Mouse (Mus musculus) kidney, postnatal 36 days (tissue): ENCODE data around the gene Grik2.
"Not testable (repeated sequence)": the region's sequence is repeated elsewhere in the genome, so short reads cannot be mapped to it uniquely, and the experiment has no call there.

Experiments
- DNase-seq, 2 experiments: peaks; one replicate each; pipeline ENCODE4 v3.0.0; 2021 to 2022; ENCODE audit warnings: mixed read lengths in 2 of 2

The Grik2 gene

GRCm38 (mm10) chr10:49647116-49647515 is 141.4 kb downstream of the Grik2 start:
- no peak for DNase-seq

DNA sequence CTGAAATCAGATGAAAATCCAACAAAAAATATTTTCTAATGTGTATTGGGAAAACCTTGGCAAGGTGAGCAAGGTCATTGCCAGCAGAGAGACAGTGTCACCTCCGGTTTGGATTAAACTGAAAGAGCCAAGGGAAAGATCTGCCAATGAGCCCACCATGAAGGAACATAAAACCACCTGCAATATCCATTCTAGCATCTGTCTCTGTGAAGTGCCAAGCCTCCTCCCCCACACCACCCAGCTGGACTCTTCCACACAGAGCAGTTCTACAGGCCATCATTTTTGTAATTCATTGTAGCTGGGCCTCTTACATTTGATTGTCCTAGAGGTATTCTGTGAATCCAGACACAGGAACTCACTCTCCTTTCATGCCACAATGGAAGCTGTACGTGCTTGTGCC is 148.7 kb downstream of the Grik2 start:
- no peak for DNase-seq

DNA sequence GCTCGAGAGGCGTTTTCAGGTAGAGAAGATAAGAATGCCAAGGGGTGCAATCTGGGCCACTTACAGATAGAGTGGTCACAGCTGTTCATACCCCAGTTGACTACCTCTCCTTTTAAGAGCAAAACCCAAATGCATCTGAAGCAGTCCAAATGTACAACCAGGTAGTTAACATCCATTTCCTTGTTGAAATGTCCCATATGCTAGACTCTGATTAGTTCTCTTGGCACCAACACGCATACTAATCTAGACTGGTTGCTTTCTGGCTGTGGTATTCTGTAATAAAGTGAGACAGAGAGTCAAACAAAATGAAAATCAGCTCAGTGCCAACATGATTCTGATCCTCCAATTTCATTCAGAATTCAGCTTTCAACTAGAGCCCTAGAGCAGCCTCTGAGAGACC is 164.6 kb downstream of the Grik2 start:
- DNase-seq, result no peak

GRCm38 (mm10) chr10:49597652-49598051 is 190.9 kb downstream of the Grik2 start:
- DNase-seq, result no peak

GRCm38 (mm10) chr10:49573514-49573913 is 215.1 kb downstream of the Grik2 start:
- DNase-seq, result no peak

DNA sequence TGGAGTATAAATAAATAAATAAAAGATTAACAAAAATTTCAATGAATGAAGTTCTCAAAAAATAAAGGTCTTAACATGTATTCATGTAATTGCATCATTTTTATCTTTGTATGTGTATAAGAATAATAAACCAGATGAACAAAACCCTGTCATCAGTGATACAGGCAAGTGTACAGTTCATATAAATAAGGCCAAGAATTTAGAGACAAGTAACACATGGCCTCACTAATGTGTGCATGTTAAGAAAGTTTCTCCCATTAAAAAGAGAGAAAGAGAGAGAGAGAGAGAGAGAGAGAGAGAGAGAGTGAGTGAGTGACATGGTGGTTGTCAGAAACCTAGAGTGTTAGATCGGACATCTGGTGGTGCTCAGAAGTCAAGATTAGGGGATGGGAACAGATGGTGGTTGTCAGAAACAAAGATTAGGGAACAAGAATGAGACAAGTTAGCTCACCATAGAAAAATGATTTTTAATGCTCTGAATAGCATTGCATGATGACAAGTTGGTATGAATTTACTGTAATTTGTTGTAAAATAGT is 228.6 kb downstream of the Grik2 start:
- DNase-seq, result no peak

DNA sequence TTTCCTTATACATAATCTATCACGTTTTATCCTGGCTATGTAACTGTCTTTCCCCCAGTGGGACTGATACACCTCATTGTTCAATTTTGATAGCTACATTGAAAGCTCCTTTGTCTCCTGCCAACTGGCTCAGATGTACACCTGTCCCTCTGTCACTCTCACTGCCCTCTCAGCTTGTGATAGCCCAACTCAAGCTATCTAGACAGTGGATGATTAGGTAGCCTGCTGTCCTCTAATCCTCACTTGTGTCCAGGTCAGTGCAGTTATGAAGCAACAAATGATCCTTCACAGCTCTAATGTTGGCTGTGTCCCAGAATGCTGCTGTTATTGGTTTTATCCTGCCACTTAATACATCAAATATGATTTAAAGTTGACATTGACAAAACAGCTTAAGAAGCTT is 246.3 kb downstream of the Grik2 start:
- no peak for DNase-seq

DNA sequence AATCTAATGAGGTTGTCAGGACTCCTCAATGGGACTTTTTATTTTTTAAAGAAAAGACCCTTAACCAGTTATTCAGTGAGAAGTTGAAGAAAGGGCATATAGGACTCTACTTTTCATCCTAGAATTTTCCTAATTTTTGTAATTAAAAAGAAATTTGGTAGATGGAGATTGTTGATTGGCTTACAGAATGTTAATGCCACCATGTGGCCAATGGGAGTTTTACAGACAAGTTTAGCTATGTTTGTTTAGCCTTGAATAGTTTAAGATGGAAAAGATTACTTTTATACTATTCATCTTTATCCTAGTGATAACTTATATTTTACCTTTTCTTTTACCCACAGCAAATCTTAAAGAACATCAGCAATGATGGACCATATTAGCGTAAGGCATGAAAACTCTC is 268.8 kb downstream of the Grik2 start:
- no peak for DNase-seq

GRCm38 (mm10) chr10:49500628-49501027 is 287.9 kb downstream of the Grik2 start:
- no peak for DNase-seq

DNA sequence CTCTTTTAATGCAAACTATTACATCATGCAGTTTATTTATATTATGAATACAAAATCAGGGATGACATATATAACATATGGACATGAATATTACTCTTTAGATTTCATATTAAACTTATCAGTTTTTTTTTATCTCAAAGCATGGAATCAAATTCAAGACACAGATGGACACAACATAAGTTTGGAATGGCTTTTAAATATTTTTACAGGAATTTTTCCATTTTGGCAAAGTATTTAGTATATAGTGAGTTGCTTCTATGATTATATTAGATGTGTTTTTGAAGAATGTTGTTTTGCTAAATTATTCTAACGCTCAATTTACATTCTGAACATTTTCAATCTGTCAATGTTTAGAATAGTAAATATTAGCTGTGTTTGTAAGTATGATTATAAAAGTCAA is 291.3 kb downstream of the Grik2 start:
- DNase-seq, result no peak

GRCm38 (mm10) chr10:49481439-49481838 is 307.1 kb downstream of the Grik2 start:
- DNase-seq, result peak in 1 of 2 experiments; percentile 2

- DNase-seq, result no peak
These were observed 308.3 kb downstream of the Grik2 start for GRCm38 (mm10) chr10:49480085-49480749.

DNA sequence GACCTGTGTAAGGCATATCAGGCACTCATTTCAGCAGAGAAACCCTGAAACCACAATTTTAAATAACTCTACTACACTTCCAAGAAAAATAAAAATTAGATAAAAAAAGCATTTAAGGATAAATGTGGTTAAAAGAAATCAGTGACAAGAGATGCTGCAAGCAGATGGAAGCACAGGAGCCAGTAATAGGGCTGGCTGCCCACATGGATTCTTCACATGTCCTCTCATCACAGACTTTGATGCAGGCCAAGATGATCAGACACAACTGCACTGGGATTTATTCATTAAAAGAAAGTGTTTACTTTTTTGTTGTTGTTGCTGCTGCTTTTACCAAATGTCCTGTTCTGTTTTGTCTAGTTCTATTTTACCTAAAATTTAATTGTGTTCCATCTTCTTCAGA is 315.0 kb downstream of the Grik2 start:
- DNase-seq, result no peak

- no peak for DNase-seq
These were observed 331.8 kb downstream of the Grik2 start for GRCm38 (mm10) chr10:49456791-49457190.

- DNase-seq, result no peak
These were observed 335.0 kb downstream of the Grik2 start for GRCm38 (mm10) chr10:49453535-49453934.

DNA sequence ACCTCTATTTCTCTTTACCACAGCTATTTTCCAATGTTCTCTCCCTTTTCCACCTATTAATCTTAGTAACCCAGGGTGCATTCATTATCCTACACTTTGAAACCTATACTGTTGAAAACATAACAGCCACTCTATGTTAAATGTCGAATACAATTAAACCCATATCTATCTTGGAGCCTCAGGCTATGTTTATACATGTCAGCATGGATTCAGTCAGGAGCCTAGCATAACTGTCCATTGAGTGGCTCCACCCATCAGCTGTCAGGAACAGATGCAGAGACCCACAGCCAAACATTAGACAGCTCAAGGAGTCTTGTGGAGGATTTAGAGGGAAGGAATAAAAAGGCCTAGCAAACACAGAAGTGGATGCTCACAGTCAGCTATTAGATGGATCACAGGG is 347.2 kb downstream of the Grik2 start:
- no peak for DNase-seq

DNA sequence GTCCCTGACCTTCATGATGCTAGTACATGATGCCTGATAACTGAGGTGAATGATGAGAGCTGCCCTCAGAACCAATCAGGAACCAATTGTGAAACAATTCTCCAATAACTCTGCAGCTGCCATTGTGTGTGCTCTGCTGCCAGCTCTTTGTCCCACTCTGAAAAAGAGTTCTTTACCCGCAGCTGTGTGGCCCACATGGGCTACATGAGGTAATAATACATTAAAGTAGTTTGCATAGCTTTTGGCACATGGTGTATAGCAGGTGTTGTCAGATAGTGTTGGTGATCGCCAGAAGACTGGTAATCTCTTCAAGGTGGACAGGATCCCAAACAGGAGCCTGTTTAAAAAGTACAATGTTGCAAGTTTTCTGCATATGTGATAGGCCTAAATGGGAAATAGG is 351.5 kb downstream of the Grik2 start:
- no peak for DNase-seq

- no peak for DNase-seq
These were observed 352.3 kb downstream of the Grik2 start for GRCm38 (mm10) chr10:49436301-49436700.

DNA sequence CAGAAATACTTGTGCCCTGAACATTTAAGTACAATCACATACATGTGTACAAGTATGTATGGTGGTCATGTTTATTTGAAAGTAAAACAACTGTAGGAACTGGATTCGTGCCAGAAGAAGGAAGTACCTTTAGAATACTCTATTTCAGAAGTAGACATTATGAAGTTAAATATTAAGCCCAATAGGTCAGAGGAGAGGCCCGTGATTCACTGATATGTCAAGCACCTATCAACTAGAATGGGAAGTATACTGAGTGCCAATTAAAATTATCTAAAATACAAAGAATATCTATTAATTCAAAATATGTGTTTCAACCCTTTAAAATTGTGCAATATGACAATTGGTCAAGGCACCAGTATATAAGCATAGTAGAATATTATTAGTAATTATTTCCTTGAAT is 355.7 kb downstream of the Grik2 start:
- DNase-seq, result no peak

DNA sequence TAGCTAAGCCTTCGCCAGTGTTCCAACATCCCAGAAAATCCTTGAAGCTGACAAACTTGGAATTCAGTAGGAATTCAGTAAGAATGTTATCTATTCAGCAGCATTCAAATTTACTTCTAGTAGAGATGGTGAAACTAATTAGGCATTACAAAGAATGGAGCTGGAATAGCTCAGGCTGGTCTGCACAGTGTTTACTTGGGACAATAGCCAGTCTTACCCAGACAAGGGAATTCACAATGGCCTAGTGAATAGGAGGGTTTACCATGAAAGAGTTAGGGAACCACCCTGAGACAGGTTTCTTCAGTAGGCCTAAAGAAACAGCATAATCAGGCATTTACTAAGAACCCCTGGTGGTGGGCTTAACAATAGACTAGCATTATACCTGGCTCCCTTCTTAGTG is 371.4 kb downstream of the Grik2 start:
- not testable (repeated sequence) for DNase-seq

- DNase-seq, result no peak
These were observed 405.6 kb downstream of the Grik2 start for GRCm38 (mm10) chr10:49382996-49383395.

GRCm38 (mm10) chr10:49381852-49382251 is 406.7 kb downstream of the Grik2 start:
- DNase-seq, result no peak

- DNase-seq, result no peak
These were observed 420.0 kb downstream of the Grik2 start for GRCm38 (mm10) chr10:49368601-49369000.

DNA sequence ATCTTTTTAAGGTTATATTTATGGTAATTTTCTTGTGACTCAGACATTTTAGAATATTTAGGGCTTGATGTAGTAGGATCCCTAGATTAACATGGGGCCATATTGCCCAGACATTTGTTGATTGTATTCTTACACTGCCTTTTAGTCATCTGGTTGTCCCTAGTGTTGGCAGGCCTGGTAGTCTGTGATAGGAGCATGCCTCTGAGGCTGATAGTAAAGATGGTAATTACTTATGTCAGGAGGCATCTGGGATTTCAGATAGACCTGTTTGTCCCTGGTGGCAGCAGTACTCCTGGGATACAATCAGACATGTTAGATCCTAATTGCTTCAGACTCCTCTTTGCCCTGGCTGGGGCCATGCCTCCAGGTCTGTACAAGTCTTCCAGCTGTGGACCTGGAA is 423.3 kb downstream of the Grik2 start:
- no peak for DNase-seq

- DNase-seq, result no peak
These were observed 466.2 kb downstream of the Grik2 start for GRCm38 (mm10) chr10:49322413-49322812.
